Mouse (Mus musculus) thymus, adult 2 months (tissue): ENCODE measurements around the gene Timm44. TPM values are rescaled to one million over a fixed set of nuclear protein-coding genes. Genes with fewer than 3 reads are reported as not detected.
"Not testable (repeated sequence)": the region's sequence is repeated elsewhere in the genome, so short reads cannot be mapped to it uniquely, and the experiment has no call there.

ENCODE experiments used
- DNase-seq: peaks from one replicate; pipeline ENCODE4 v3.0.0; 2021
- H3K27ac ChIP-seq: fragments of 200-500 bp; 2 replicates; pipeline ENCODE4 v1.5.1; 2012; ENCODE audit warnings: low read length, control low read depth; ENCODE audit not compliant: control insufficient read depth, insufficient read depth
- H3K27me3 ChIP-seq: fragments of 200-500 bp; 2 replicates; pipeline ENCODE4 v1.6.1; 2012; ENCODE audit warnings: mild to moderate bottlenecking, low read length, moderate library complexity, mixed read lengths; ENCODE audit not compliant: control insufficient read depth, insufficient read depth
- H3K36me3 ChIP-seq: fragments of 200-500 bp; 2 replicates; pipeline ENCODE4 v1.6.1; 2012; ENCODE audit warnings: mild to moderate bottlenecking, low read length, moderate library complexity; ENCODE audit not compliant: control insufficient read depth, insufficient read depth
- H3K4me1 ChIP-seq: fragments of 200-500 bp; replicated peaks from 2 replicates; pipeline ENCODE4 v1.6.1; 2012; ENCODE audit warnings: low read length; ENCODE audit not compliant: control insufficient read depth, insufficient read depth
- H3K4me3 ChIP-seq: fragments of 200-500 bp; 2 replicates; pipeline ENCODE4 v1.5.1; 2012; ENCODE audit warnings: mild to moderate bottlenecking, low read length, control low read depth, moderate library complexity; ENCODE audit not compliant: control insufficient read depth, insufficient read depth
- CTCF ChIP-seq: fragments of 200-500 bp; IDR thresholded peaks from 2 replicates; pipeline ENCODE4 v1.5.1; 2012; ENCODE audit warnings: mild to moderate bottlenecking, control low read depth, low read length, moderate library complexity, borderline replicate concordance; ENCODE audit not compliant: control insufficient read depth, poor library complexity, insufficient read depth; ENCODE audit errors: extremely low read depth
- POLR2A ChIP-seq: fragments of 200-500 bp; IDR thresholded peaks from 2 replicates; pipeline ENCODE4 v1.6.1; 2012; ENCODE audit warnings: mild to moderate bottlenecking, low read length, control low read depth, moderate library complexity; ENCODE audit not compliant: control insufficient read depth, poor library complexity, insufficient read depth; ENCODE audit errors: extremely low read depth
- WGBS: fragments of 180-500 bp; shearing (Covaris S2); methylation state at CpG from one replicate; pipeline ENCODE4 v1.1.7; 2018; 5-methylcytosine and 5-hydroxymethylcytosine counted together
- polyA plus RNA-seq: library from polyadenylated mRNA; depleted of rRNA; stranded (reverse); fragments of >200 nt; gene quantifications from 2 replicates; pipeline ENCODE4 v1.2.3, GENCODE M21; 2012

Timm44 gene
- polyA plus RNA-seq, 1 experiment, result 84.4 TPM

DNA sequence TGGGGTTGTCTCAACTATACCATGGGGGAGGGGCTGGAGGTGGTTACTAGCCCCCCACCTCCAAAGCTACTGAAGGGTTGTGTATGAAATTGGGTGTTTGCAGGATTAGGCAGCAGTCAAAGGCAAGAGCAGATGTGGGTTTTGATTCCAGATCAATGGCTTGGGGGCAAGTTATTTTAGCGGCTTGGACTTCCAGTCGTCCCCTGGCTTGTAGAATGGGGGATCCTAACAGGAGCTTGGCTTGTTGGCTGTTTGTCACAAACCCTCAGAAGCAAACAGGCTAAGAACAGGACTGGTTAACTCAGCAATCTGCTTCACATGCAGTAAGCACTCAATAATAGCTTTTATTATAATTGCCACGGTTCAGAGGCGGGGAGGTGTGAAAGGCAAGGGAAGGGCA lies 18.4 kb downstream of the Timm44 start:
- TF ChIP-seq CTCF, result no peak
- no peak for TF ChIP-seq POLR2A
- H3K4me1 ChIP-seq, result peaks cover 11% of the 10 kb centered on the region

DNA sequence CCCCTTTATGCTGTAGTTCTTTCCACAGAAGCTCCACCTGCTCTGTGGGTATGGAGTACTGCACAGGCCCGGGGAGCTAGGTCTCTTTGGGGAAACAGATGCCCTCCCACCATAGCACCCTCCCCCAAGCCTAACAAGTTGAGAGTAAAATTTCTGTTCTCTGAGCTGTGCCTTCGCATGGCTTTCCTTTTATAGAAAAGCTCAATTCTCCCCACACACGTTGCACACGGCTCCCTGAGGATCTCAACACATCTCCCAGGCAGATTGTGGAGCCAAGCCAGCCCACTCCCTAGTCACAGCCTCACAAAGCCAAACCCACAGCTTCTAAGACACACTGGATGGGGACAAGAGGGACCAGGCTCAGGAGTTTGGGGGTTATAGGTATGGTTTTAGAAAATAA lies 18.8 kb downstream of the Timm44 start:
- no peak for TF ChIP-seq POLR2A
- no peak for TF ChIP-seq CTCF
- Histone ChIP-seq H3K27ac (no peak overlapping the region), H3K4me1 (peaks cover 12% of the 10 kb centered on the region), H3K27me3 (no peaks in the 10 kb centered on the region), H3K4me3 (no peak overlapping the region), H3K36me3 (no peaks in the 10 kb centered on the region)
- 78% methylated on average over 4 of the region's 4 CpGs for WGBS
- DNase-seq, result no peak

More for the DNA sequence above, 18.4 kb downstream of the Timm44 start:
- Histone ChIP-seq H3K27me3 (no peaks in the 10 kb centered on the region), H3K36me3 (no peaks in the 10 kb centered on the region), H3K27ac (no peak overlapping the region), H3K4me3 (no peak overlapping the region)
- WGBS, result 88% methylated on average over 4 of the region's 4 CpGs
- DNase-seq, result no peak

DNA sequence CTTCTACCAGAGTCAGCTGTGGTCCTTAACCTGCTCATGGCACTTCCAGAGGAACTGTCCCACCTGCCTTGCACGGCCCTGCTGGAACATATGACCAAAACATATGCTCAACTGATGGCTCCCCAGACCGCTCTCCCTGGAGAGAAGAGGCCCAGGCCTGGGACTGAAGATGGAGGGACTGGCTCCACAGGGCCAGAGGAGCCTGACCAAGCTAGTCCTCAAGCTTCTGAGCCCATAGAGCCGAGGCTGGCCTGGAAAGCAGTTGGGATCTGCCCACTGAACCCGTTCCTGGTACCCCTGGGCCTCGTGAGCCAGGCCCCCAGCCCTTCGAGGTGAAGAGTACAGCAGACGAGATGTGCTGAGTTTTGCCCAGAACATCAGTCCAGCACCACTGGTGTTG lies 20.2 kb downstream of the Timm44 start:
- H3K4me3 ChIP-seq, H3K27ac ChIP-seq, DNase-seq, H3K27me3 ChIP-seq, H3K36me3 ChIP-seq: not testable (repeated sequence)
- WGBS, result 95% methylated on average over 7 of the region's 7 CpGs
- peaks cover 12% of the 10 kb centered on the region for H3K4me1 ChIP-seq

DNA sequence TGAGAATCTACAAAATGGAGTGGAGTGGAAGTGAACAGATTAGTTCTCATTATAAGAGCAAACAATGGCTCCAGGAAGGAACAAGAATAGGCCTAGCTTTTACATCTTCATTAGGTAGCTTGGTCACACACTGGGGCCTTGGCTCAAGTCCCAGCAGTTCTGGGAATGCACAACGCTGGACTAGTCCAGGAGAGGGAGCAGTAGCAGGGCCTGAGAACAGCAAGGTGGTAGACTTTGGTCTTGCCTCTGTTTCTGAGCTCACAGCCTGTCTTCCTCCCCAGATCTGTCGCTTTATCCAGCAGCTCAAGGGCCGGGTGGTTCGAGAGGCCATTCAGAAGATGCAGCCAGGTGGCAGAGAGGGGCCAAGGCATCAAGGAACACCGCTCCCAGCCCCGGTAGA lies 21.7 kb downstream of the Timm44 start:
- no peak for DNase-seq
- no peak overlapping the region for H3K4me3 ChIP-seq

DNA sequence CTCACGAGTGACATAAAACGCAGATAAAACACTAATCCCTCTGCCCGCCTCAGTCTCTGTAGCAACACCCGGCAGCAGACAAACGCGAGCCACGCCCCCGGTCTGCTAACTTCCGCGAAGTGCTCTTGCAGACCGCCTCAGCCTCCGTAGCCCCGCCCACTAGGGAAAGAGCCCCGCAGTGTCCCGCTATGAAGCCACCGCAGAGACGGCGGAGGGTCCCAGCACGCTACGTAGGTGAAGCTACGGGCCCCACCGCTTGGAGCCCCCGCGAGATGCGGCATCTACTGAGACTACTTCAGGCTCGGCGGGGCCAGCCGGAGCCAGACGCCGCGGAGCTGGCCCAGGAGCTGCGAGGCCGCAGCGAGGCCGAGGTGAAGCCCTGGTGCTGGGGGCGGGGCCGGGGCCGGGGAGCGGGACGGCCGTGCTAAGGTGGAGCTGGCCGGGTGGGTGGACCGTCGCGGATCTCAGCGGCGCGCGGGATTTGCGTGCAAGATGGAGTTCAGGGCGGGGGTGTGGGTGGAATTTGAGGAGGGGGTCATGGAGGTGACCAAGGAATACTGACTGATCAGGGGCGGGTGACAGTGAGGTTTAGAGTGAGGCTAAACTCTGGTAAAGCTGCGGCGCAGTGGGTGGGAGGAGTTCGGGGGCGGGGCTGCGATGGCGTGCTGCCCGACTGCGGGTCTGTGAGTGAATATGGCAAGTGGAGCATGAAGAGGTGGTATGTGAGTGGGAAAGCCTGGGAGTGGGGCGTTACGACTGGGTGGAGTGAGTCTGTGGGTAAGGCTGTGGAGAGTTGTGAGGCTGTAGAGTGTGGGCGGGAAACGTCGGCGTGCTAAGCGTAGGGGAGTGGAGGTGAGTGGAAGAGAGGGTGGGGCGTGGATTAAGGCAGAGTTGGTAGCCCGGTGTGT lies 22.5 kb downstream of the Timm44 start, which contains the start of gene Snapc2:
TSS of gene Snapc2 (plus strand) at position 147 of the 908 bp plus-strand sequence.
- Histone ChIP-seq H3K4me3 (peak within 1 kb of the TSS; percentile 95), H3K27ac (no peak within 1 kb of the TSS), H3K4me1 (peaks cover 8% of the 10 kb centered on the region), H3K27me3 (no peaks in the 10 kb centered on the region), H3K36me3 (no peaks in the 10 kb centered on the region)
- 1% methylated on average over 69 of the region's 69 CpGs for WGBS
- DNase-seq, result peak; percentile 97
- TF ChIP-seq POLR2A (no peak), CTCF (no peak)

More for the DNA sequence above, 21.7 kb downstream of the Timm44 start:
- Histone ChIP-seq H3K27me3 (no peaks in the 10 kb centered on the region), H3K36me3 (no peaks in the 10 kb centered on the region), H3K27ac (no peak overlapping the region), H3K4me1 (peaks cover 8% of the 10 kb centered on the region)
- TF ChIP-seq POLR2A, result no peak
- no peak for TF ChIP-seq CTCF
- WGBS, result 79% methylated on average over 6 of the region's 6 CpGs

DNA sequence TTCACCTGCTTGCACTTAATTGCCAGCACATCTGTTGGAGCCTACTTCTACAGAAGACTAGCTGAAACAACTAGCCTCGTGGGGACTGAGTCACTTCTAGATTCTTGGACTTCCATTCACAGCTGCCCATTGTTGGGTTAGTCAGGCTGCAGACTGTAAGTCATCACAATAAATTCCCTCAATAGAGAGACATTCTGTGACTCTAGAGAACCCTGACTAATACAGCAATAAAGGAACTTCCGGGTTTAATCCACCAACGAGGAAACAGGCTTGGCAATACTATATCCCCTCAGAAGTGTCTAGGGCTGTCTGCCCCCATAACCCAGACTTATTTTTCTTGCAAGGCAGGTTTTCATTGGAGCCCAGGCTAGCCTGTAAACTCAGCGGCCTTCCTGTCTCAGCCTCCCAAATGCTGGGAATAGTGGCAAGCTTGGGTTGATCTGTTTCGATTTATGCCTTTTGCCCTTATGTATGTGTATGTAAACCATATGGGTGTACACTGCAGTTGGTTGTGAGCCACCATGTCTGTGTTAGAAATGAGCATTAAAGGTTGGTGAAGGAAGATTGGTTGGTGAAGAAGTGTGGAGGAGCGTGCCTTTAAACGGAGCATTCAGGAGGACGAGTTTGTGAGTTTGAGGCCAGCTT lies 23.5 kb downstream of the Timm44 start:
- Histone ChIP-seq H3K27ac (no peak overlapping the region), H3K27me3 (no peaks in the 10 kb centered on the region), H3K4me1 (peaks cover 8% of the 10 kb centered on the region), H3K4me3 (no peak overlapping the region), H3K36me3 (0 out of 2 replicates have a peak, but pooled peaks cover 1% of the 10 kb centered on the region)
- 47% methylated on average over 8 of the region's 8 CpGs for WGBS
- no peak for DNase-seq
- no peak for TF ChIP-seq POLR2A
- no peak for TF ChIP-seq CTCF

DNA sequence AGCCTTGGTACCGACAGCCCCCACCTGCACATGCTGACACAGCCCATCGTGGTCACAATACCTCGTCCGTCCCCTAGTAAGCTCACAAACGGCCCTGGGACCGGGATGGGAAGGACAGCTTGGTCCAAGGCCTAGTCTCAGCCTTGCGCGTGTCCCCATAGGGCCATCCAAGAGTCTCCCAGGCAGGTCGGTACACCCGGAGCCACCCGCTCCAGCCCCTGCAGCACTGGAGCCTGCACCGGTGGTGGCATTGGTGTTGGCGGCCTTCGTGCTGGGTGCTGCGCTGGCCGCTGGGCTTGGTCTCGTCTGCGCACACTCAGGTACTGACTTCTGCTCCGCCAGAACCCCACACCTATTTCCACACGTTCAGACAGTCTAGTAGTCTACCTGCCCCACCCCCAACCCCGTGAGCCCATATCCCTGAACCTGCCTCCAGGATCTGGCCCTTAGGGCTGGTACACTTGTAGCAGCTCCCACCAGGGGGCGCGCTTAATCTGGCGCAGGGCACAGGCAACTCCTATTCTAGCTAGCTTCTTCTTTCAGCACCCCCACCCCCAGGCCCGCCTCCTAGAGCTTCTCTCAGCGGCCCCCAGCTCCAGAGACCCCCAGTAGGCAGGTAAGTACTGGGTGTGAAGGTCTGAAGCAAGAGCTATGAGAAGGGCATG lies 25.3 kb downstream of the Timm44 start:
- H3K27ac ChIP-seq, result no peak overlapping the region
- DNase-seq, result peak; percentile 82
- 60% methylated on average over 26 of the region's 26 CpGs for whole genome bisulfite sequencing
- no peaks in the 10 kb centered on the region for H3K27me3 ChIP-seq
- H3K4me3 ChIP-seq, result no peak overlapping the region
- TF ChIP-seq CTCF (peak; percentile 92), POLR2A (no peak)
- H3K4me1 ChIP-seq, result peaks cover 8% of the 10 kb centered on the region
- H3K36me3 ChIP-seq, result peaks cover 11% of the 10 kb centered on the region
